Mouse (Mus musculus) cerebellum, adult 8-10 months (tissue): Measurements from ENCODE around the gene Gpr183.

Source experiments
- DNase-seq: peaks from one replicate; pipeline ENCODE4 v3.0.0; 2022

Gpr183 gene

DNA sequence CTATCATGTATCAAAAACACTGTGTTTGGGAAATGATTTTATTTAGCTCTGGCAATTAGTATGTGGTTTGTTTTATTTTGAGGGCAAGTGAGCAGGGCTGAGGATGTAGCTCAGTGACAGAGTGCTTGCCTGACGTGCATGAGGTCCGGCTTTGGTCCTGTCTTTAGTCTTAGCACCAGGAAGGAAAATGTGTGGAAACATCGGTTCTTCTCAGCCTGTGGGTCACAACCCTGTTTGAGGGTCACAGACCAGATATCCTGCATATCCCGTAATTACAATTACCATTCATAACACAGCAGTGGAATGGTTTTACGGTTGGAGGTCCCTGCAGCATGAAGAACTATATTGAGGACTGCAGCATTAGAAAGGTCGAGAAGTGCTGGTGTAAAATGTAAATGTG is 21.0 kb upstream of the Gpr183 start:
- DNase-seq, result no peak

DNA sequence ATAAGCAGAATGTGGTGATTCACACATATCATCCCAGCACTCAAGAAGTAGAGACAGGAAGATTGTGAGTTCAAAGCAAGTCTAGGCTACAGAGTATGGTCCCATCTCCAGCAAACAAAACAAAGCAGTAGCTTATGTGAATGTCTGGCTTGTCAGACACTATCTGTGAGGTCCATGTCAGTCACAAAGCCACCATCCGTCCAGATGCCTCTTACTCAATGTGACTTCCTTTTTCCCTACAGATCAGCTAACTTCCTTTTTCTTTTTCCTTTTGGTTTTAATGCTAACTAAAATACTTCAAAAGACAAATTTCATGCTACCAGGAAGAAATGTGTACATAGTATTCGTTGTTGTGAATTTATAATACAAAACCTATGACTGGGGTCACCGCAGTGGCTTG is 20.5 kb upstream of the Gpr183 start:
- no peak for DNase-seq

DNA sequence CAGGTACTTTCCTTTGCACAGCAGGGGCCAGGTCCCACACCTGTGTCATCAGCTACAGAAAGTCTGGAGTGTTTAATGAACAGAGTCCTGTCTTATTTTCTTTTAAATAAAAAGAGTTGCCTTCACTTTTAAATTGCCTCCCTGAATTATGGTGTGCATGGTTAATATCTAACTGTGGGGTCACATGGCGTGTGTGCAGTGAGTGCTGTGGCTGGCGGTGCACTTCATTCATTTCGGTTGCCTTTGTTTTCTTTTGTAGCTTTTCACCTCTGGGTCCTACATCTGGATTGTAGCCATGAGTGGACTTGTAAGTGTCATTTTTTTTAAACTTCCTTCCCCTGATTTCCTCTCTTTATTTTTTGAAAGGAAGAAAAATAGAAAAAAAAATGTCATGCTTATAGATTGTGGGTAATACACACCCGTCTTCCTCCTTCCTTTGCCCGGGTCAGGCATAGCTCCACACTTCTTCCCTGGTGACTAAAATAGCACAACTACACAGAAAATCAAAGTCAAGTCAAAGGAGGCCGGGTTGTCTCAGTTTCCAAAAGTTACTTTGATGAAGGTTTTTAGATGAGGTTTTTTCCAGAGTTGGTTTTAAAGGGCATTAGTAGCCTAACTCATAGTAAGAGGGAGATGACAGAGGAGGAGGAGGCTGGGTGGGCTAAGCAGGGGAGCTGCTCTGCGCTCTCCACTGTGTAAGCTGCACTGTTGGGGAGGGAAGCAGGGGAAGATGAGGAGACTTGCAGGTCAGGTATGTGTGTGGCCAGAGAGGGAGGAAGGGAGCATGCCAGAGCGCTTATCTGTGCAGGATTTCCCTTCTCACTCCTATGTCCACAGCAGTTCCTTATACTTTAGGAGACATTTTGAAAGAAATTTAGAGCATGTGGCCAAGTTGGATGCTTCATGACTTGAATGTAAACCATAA is 18.3 kb upstream of the Gpr183 start:
- DNase-seq, result no peak

DNA sequence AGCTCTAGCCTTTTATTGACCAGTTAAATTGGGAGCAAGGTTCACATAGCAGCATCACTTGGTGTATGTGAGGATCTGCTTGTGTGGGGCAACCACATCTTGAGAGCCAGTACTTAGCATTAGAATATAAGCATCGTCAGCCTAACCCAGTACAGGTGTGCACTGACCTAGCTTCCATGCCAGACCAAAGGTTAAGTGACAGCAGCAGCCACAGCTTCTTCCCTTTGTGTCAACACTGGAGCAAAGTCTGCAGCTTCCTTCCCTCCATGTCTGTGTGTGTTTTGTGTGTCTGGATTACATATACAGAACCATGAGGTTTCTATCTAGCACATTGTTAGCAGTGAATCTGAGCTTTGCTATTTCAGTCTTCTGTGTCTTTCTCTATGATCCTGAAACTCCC is 16.5 kb upstream of the Gpr183 start:
- DNase-seq, result no peak

DNA sequence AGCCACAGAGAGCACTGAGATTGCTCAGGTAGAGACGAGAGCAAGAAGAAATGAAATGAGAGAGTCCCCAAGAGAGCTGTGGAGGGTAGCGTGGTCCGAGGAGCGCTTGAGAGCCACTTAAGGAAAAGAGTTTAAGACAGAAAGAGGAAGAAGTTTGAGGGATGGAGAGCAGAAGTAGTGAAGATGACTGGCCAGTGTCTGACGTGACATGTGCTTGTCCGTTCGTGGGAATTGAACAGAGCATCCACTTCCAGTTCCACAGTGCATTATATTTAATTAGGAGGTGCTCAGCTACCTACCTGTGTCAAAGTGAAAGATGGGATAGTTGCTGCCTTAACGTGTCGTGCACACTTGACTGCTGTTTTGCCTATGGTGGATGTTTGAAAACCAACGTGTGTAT is 8.1 kb upstream of the Gpr183 start:
- DNase-seq, result no peak

DNA sequence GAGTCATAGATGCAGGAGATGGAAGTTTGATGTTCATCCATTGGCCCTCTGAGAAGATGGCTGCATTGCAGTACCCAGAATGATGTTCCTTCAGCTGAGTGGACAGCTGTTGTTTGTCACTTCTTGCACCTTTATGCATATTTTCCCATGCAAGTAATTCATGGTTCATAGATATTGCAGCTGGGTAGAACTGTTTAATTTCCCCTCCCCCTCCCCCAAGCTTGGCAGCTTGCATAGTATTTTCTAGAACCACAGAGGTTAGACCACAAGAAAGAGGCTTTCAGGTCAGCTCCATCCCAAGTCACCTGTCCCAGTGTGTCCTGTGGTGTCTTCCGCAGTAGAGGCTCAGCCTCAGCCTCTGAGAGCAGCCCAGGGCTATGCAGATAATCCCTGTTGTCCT is 5.4 kb upstream of the Gpr183 start:
- DNase-seq, result no peak

DNA sequence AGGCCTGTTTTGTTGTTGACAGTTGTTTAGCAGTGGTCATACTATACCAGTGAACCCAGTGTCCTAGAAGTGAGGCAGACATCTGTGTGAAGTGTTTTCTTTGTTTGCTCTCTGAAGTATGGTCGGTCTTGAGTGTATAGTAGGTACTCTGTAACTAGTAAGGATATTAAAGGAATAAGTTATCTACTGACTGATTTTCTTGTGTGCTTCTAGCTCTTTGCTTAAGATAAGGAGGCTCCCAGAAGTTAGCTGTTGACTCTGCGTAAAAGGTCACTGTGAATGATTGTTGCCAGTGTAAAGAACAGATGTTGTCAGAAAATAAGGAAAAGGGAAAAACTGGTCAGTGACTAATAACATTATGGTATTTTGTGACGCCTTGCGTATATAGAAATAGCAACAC is 2.1 kb upstream of the Gpr183 start:
- no peak for DNase-seq

DNA sequence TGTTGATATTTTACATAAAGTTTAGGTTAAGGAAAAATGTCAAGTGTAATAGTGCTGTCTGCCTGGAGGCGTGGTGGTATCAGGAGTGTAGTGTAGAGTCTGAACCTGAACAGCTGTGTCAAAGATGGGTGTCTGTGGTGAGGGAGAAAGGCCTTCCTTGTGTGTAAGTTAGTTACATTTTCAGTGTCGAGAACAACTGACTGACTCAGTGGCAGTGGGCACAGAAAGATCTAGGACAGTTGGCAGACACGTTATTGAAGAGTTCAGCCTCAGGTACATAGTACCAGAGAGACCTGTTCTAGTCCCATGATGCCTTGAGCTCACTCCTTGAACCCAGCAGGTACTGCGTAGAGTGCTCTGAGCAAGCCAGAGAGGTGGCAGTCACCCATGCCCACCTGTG is 466 bp upstream of the Gpr183 start:
- DNase-seq, result no peak

DNA sequence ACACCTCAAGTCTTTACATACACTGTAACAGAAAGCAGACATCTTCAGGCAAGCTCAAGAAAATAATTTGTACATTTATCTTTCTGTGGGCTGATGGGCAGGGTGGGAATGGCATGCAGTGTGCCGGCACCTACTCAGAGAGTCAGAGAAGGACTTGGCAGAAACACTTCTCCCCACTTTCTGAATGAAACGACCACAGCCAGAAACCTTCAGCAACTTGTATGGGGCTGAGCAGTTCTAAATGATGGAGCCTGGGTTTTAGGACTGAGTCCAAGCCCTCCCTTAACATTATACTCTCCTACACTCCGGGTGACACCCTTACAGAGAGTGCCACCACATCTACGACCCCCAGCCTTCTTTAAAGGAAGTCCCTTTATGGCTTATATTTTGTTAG is 1.1 kb downstream of the Gpr183 start:
- DNase-seq, result no peak

DNA sequence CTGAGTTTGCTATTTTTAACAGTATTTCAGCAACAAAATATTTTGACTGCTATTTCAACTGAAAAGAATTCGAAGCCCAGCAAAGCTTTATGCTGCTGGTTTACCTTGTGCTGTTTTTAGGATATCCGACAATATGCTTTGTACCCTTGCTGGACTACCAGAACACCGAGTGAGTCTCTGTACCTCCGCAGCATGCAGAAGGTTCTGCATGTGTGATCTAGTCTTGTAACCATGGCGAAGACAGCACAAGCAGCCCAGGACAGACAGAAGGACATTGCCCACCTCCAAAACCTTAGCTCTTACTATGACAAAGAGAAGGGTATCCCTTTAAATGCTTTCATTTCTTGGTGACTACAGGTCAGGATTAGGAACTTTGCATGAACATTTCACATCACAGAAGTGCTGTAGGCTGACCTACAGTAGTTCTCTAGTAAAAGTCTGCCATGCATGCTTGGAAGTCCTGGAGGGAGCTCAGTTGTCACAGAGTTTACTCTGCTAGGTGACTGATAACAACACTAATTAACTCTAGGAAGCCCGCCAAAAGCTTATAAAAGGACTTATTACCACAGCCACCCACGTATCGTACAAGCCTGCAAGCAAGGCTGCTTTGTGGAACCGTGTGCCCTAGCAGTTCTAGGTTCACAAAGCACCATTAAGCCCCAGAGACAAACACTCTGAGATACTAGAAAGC is 1.6 kb downstream of the Gpr183 start:
- DNase-seq, result no peak

DNA sequence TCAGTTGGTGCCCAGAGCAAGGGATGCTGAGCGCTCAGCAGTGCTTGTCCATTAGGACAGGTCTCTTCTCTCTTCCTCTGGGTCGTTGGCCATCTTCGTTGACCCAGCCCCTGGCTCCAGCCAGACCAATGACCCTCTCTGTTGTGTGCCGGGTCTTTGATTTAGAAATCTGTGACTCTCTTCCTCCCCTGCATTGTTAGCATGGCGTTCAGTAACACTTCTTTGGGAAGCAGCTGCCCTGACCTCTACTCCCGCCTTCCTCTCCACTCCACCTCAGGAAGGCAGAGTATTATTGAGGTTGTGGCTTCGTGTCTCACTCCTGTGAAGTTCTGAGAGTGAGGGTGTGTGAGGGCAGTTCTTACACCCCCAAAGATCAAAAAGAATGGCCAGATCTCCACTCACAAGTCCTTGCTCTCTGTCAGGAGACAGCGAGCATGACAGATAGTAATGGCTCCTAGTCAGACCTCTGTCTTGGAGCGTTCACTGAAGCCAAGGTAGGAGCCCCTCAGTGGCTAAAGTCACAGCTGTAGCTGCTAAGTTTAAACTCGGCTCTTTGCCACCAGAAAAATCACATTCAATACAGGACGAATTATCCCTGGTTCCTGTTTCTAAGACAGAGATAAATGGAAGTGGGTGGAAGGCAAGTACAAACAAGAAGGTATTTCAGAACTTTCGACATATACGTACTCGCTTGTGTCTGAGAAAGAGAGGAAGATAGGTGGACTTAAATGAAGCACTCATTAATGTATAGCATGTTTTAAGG is 2.7 kb downstream of the Gpr183 start:
- no peak for DNase-seq

DNA sequence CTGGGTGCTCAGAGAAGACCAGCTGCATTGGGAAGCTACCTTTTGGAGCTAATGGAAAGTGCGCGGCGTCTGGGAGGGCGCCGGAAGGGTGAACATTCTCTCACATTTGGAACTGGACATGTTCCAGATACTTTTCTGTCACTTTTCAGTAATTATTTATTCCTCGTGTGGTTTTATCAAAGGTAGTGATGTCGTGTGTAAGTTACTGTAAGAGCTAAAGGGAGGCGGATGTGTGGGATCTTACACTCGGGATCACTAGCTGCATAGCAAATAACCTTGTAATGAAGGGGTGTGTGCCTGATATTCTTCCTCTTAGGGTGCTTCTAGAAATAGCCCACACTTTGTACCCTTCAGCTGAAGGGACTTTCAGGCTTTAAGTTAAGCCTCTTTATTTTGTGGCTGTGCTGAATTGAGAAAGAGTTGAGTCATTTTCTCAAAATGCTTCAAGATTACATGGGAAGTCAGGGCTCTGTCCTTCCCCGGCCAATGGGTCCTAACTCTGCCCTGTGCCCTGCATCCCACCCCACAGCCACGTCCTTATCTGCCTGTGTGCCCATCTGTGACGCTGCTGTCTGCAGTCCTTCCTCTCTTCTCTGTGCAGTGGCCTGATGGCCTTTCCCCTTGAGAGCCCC is 3.4 kb downstream of the Gpr183 start:
- no peak for DNase-seq

DNA sequence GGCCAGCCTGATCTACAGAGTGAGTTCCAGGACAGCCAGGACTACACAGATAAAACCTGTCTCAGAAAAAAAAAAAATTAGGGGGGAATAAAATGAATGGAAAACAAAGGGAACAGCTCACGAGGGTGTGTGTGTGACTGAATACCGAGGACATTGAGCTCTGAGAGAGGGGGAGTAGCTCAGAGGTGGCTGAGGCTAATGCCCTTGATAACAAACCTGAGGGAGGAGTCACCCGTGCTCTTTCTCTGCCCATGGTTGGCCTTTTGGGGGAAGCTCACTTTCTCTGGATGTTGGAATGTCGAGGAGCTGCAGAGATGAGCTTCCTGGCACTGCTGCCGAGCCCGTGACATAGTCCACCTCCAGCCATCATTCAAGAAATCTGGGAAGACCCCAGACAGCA is 4.0 kb downstream of the Gpr183 start:
- DNase-seq, result no peak

DNA sequence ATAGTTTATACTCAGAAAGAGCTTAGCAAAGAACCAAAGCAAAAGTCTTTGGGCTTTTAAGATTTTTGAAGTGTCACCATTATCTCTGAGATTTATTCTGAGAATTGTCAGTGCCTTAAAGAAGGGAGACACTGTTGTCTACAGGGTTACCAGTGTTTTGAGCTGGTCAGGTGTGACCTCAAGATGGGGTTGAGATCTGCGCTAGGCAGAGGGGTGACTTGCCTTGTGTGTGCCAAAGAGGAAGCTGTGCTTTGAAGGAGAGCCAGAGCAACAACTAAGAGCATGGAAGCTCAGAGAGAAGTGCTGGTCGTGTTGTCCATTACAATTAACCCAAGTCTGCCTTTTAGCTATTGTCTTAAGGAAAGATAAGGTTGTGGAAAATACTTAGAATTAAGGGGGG is 4.5 kb downstream of the Gpr183 start:
- DNase-seq, result no peak

DNA sequence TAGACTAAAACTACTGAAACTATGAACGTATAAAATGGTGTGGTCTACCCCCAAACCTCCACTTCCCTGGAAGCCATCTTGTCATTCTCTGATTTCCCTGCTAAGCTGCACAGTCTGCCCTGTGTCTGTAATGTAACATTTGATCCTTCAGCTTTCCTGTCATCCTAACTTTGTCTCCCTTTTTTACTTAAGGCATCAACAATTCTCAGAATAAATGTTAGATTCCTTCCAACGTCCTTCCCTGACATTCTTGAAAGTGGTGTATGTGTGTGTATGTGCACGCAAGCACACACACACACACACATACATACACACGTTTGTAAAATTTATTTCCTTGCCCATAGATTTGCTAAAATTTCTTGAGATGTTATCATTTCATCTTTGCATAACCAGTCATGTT is 5.0 kb downstream of the Gpr183 start:
- DNase-seq, result no peak

DNA sequence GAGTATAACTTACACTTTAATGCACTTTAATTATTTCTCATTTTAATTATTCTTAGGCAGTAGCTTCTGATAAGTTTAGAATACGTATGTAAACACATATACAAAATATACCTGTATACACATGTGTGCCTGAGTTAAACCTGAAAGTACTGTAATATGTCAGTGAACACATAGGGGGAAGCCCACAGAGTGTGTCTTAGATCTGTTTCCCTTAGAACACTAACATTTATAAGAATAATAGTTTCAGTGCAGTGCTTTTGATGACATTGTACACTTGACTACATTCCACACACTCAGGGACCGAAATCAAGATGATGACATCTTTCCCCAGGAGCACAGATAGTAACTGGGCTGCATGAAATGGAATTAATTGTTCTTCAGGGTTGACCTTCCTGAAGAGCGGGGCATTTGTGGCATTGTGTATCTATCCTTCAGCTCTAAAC is 5.4 kb downstream of the Gpr183 start:
- no peak for DNase-seq

DNA sequence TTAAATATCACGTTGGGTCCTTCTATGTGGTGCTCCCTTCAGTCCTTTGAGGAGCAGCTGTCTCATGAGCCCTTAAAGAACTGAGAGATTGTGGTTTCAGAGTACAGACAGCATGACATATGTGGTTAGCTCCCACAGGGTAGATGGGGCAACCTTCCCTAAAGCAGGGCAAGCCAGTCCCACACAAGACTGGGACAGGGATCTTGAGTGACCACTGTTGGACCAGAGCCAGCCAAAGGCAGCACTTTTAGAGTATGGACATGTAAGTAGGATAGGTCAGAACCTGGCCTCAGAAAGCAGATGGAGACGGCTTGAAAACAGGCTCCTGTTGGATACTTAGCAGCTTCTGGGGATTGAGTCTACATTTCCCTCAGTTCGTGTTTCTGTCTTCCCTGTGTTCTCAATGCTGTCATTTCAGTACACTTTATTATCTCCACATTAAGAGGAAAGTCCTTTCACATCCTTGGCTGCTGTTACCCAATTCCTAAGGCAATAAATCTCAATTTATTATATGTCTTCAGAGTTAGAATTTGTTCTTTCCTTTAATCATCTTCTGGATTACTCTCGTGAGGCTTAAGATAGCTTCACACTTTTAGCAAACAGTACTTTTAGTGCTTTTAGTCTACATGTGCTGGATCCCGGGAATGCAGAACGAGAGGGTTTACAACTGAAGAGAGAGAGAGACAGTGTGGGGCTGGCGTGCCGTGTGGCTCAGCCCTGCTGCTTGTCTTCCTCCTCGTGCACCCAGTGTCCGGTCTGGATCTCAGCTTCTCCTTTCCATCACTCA is 6.1 kb downstream of the Gpr183 start:
- DNase-seq, result no peak

DNA sequence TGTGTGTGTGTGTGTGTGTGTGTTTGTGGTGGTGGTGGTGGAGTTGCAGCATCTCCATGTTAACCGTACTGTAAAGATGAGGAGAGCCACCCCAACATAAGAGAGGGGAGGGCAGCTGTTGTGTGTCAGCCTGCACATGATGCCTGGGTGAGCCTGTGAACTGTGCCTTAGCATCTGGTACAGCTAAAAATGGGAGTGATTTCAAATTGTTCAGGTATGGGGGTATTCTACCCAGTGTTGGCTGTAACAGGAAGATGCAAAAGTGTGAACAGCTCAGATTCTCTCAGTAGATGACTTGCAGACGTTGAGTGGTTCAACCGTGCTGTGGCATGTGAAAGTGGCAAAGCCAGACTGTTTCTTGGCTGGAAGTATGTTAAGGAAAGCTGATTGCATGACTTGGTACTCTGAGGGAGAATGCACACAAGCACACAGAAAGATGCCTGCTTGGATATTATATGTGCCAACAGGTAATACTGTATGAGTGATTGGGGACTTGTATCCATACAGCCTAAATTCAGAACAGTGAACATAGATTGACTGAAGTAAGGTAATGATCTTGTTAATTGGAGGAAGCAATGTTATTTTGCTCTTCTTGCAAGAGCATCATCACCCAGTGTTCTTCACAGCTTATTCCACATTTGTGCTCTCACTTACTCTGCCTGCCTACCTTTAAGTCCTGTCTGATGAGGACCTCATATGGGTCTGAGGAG is 6.8 kb downstream of the Gpr183 start:
- no peak for DNase-seq

DNA sequence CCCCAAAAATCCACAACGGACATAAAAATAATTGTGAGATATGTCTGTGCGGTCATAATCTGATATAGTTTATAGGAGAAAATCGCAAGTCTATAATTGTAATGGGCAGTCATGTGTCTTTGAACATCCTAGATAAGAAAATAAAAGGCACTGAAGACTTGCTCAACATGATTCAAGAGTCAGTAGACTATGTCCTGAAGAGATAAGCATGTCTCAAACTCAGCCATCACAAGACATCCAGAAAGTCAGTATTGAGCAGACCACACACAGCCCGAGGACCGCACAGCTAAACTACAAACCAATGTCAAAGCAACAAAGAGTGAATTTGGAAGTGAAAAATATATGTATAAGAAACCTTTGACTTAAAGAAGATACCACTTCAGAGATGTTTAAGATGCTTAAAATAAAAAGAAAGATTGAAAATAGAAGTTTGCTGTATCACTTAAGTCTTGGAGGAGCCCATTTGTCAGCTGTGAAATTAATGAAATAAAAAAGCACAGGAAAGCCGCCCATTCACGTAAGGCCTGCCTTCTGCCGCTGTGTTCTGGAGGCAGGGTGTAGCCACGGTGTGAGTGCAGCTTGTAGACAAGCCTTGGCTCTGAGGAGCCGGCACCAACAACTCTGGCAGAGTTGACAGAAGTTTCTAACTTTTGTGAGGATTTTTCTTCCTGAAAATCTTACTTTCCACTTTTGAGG is 7.7 kb downstream of the Gpr183 start:
- DNase-seq, result no peak

DNA sequence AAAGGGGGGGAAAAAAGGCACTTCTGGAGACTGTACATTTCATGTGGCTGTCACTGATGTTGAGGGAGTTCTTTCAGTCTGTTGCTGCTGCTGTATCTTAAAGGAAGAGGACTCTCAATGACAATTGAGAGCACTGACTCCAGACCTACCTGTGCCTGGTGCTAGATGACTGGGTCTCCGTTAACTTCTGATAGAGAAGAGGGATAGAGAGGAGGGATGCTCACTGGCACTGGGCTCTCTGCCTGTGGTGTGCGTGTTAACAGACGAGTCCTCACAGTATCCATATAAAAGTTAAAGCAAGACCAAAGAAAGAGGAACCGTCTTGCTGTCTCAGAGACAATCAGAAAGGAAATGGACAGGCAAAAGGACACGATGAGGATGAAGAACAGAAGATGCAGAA is 8.7 kb downstream of the Gpr183 start:
- no peak for DNase-seq

DNA sequence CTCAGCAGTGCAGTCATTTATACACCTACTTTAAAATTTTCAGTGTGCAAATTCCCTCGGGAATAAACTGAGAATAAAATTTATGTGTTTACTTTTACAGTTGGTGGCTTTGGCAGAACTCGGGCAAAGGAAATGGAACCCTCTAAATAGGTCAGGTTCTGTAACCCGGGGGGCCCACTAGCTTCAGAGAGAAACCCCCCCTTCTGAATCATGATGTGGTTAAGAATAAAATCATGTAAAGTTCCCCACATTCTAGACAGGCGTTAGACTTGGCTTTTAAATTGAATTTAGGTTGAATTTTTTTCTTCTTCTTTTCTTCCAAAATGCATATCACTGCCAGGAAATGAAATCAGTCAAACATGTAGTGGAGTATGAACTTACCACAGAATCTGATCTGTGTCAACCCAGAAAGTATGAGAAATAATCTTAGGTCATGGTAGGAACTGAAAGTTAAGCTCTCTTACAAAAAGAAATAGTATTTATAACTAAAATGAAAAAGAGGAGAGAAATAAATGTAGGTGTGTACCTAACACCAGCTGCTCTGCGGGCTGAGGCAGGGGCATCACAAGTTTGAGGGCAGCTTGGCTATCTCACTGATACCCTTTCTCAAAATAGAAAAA is 9.7 kb downstream of the Gpr183 start:
- no peak for DNase-seq
